Mouse (Mus musculus) liver, embryonic 14.5 days (tissue): ENCODE data around the gene Adgrf3. TPM values are rescaled to one million over a fixed set of nuclear protein-coding genes. Genes with fewer than 3 reads are reported as not detected.

Source experiments
- ATAC-seq: fragments of 200-750 bp; cut with Nextera tagmentation; 2 replicates; pipeline ENCODE4 v1.8.0; 2017; ENCODE audit warnings: moderate number of reproducible peaks, mild to moderate bottlenecking, moderate library complexity; ENCODE audit not compliant: insufficient read depth
- DNase-seq, 3 experiments: peaks; one replicate each; pipeline ENCODE4 v3.0.0-alpha.2; 2012 to 2013; ENCODE audit warnings: low read depth in 3 of 3, low spot score in 3 of 3
- H3K27ac ChIP-seq: fragments of 300-500 bp; sonication (generic); 2 replicates; pipeline ENCODE4 v1.5.1; 2014; ENCODE audit warnings: moderate library complexity, mild to moderate bottlenecking, control low read depth, inconsistent platforms
- H3K27me3 ChIP-seq: fragments of 300-500 bp; sonication (generic); 2 replicates; pipeline ENCODE4 v1.6.1; 2014; ENCODE audit warnings: mild to moderate bottlenecking, low read length, moderate library complexity; ENCODE audit not compliant: control insufficient read depth, insufficient read depth
- H3K36me3 ChIP-seq: fragments of 300-500 bp; sonication (generic); replicated peaks from 2 replicates; pipeline ENCODE4 v1.6.1; 2014; ENCODE audit warnings: low read depth; ENCODE audit not compliant: control insufficient read depth, insufficient read depth
- H3K4me1 ChIP-seq, 2 experiments: fragments of 200-500 bp in 1 of 2; fragments of 300-500 bp in 1 of 2; sonication (generic) in 1 of 2; replicated peaks; 2 replicates each; pipeline ENCODE4 v1.6.1; 2012 to 2014; ENCODE audit warnings: antibody characterized with exemption in 1 of 2, inconsistent platforms in 1 of 2, low read length in 1 of 2; ENCODE audit not compliant: control insufficient read depth in 2 of 2, insufficient read depth in 2 of 2
- H3K4me2 ChIP-seq: fragments of 300-500 bp; sonication (generic); 2 replicates; pipeline ENCODE4 v1.6.1; 2014; ENCODE audit warnings: low read depth, mild to moderate bottlenecking, control low read depth, moderate library complexity
- H3K4me3 ChIP-seq, 2 experiments: fragments of 200-500 bp in 1 of 2; fragments of 300-500 bp in 1 of 2; sonication (generic) in 1 of 2; 2 replicates each; pipeline ENCODE4 v1.5.1; 2012 to 2014; ENCODE audit warnings: low read depth in 2 of 2, low read length in 2 of 2, mild to moderate bottlenecking in 2 of 2, control low read depth in 1 of 2, inconsistent platforms in 1 of 2, moderate library complexity in 1 of 2; ENCODE audit not compliant: insufficient read depth in 1 of 2
- H3K9ac ChIP-seq: fragments of 300-500 bp; sonication (generic); replicated peaks from 2 replicates; pipeline ENCODE4 v1.6.1; 2014; ENCODE audit warnings: mild to moderate bottlenecking, control low read depth, moderate library complexity
- H3K9me3 ChIP-seq: fragments of 300-500 bp; sonication (generic); 2 replicates; pipeline ENCODE4 v1.6.1; 2016; ENCODE audit warnings: low read length, mixed read lengths; ENCODE audit not compliant: control insufficient read depth
- CTCF ChIP-seq: IDR thresholded peaks from 2 replicates; pipeline ENCODE4 v1.5.1; 2016; ENCODE audit warnings: antibody characterized with exemption, low read depth, control low read depth
- EP300 ChIP-seq: IDR thresholded peaks from 2 replicates; pipeline ENCODE4 v1.6.1; 2016; ENCODE audit warnings: antibody characterized with exemption, low read depth
- WGBS: fragments of 180-500 bp; shearing (Covaris S2); extraction: QIAGEN DNeasy Blood & Tissue Kit; methylation state at CpG from one replicate; pipeline ENCODE4 v1.1.7; 2014; ENCODE audit not compliant: insufficient replicate concordance; 5-methylcytosine and 5-hydroxymethylcytosine counted together
- polyA plus RNA-seq, 2 experiments: library from polyadenylated mRNA; depleted of rRNA in 1 of 2; stranded (reverse) in 1 of 2; unstranded in 1 of 2; fragments of >200 nt; fragmentation: Nextera tagmentation in 1 of 2; extraction: Ambion mirVana in 1 of 2; gene quantifications; 2 replicates each; pipeline versions ENCODE4 v1.2.1 to v1.2.3; 2012 to 2014

Gene Adgrf3
- polyA plus RNA-seq, 2 experiments: 0.01 TPM; not detected in 1

DNA sequence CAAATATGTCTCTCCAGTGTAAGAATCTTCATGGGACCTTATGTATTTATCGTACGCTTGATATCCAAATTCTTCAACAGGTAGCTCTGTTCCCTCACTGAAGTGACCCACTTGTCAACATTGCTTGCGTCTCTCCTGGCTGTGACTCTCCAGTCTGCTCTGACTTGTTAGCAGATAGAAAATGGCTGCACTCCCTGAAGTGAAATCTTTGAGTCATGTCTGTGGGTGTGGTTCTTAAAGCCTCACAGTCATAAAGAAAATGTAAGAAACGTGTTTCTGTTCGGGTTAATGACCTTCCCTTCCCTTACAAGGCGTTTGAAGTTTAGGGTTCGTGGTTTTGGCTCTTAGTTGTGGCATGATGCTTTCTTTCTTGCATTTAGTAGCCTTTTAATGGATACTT is 35.0 kb upstream of the Adgrf3 start:
- Histone ChIP-seq H3K9me3 (no peaks in the 10 kb centered on the region), H3K4me1 (peaks cover 18 to 30% of the 10 kb centered on the region in 2 experiments), H3K27me3 (no peaks in the 10 kb centered on the region), H3K36me3 (no peaks in the 10 kb centered on the region; the same call in 1 of the 2 replicates), H3K4me2 (peak overlapping the region; percentile 9; the same call in 1 of the 2 replicates), H3K9ac (no peak overlapping the region), H3K4me3 (no peak overlapping the region), H3K27ac (no peak overlapping the region; the same call in none of the 2 replicates)
- no peak for DNase-seq
- WGBS: 52% methylated on average over 7 of the region's 7 CpGs
- TF ChIP-seq CTCF (no peak), EP300 (no peak)
- no peak; the same call in 1 of the 2 replicates for ATAC-seq

DNA sequence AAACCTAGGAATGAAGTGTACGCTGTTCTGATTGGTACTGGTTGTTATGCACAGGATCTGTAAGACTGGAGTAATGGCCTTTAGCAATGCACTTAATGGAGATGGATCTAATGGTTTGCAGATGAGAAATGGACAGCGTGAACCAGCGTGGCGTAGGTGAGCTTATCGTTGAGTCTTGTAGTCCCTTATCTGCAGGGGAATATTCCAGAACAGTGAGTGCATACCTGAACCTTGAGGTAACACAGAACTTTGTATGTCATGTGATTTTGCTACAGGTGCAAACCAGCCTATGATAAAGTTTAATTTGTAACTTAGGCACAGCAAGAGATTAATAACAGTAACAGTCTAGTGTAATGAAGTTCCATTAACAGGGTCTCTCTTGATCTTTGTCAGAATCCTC is 33.0 kb upstream of the Adgrf3 start:
- WGBS: 85% methylated on average over 5 of the region's 5 CpGs
- peaks cover 28 to 30% of the 10 kb centered on the region in 2 experiments for H3K4me1 ChIP-seq
- no peaks in the 10 kb centered on the region for H3K27me3 ChIP-seq
- no peak overlapping the region for H3K27ac ChIP-seq
- H3K4me2 ChIP-seq: no peak overlapping the region
- no peak overlapping the region for H3K9ac ChIP-seq
- no peak overlapping the region for H3K4me3 ChIP-seq
- DNase-seq: no peak
- no peaks in the 10 kb centered on the region for H3K9me3 ChIP-seq
- no peak for ATAC-seq
- H3K36me3 ChIP-seq: no peaks in the 10 kb centered on the region; the same call in 1 of the 2 replicates
- TF ChIP-seq EP300 (no peak), CTCF (no peak)

DNA sequence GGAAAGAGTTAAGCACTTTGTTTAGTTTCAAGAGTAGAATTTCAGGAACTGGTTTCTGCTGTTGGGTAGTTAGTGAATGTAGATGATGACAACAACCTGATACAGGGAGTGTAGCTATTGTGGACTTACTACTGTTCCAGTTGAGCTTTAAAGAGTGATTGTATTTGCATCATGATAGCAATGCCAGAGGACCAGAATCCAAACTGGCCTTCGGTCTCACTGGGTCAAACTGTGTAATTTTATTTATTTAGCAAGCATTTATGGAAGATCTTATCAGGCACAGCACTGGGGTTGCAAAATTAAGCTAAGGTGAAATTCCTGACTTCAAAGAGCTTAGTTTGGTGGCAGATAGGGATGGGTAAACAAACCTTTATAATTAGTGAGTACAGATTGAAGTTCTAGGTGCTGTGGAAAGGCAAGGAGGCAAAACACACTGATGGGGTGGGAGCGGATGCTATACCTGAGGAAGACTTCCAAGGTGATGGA is 30.2 kb upstream of the Adgrf3 start:
- WGBS: 72% methylated on average over 2 of the region's 2 CpGs
- no peaks in the 10 kb centered on the region for H3K27me3 ChIP-seq
- H3K9me3 ChIP-seq: no peaks in the 10 kb centered on the region
- H3K4me3 ChIP-seq: no peak overlapping the region
- DNase-seq (no peak), ATAC-seq (no peak)
- no peak overlapping the region for H3K27ac ChIP-seq
- H3K4me1 ChIP-seq: peaks cover 27 to 29% of the 10 kb centered on the region in 2 experiments
- H3K4me2 ChIP-seq: peak overlapping the region; percentile 18; the same call in 1 of the 2 replicates
- H3K36me3 ChIP-seq: no peaks in the 10 kb centered on the region; the same call in 1 of the 2 replicates
- no peak overlapping the region for H3K9ac ChIP-seq
- TF ChIP-seq CTCF: no peak
- no peak for TF ChIP-seq EP300

DNA sequence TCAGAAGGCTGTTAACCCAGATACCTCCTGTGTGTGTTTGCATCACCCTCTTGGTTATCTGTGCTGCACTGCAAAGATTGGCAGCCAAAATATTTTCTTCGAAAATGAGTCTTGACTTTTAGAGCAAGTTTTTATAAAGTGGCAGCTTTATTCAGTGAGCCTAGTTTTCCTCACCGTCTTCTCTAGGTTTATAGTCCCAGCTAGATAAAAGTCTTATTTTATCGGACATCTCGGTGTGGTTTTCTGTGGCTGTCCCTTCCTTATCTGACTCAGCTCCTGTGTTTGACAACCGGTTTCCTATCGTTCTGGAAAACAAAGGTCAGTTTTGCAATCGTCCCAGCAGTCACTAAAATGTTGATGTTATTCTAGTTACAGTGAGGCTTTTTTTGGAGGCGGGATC is 28.5 kb upstream of the Adgrf3 start:
- peak overlapping the region; percentile 91 for H3K4me2 ChIP-seq
- peaks cover 21 to 24% of the 10 kb centered on the region in 2 experiments for H3K4me1 ChIP-seq
- peak overlapping the region; percentile 44 to 69 for H3K4me3 ChIP-seq
- H3K36me3 ChIP-seq: no peaks in the 10 kb centered on the region; the same call in 1 of the 2 replicates
- DNase-seq (peak in 2 of 3 experiments; percentile 25 to 42), ATAC-seq (no peak)
- no peaks in the 10 kb centered on the region for H3K9me3 ChIP-seq
- no peaks in the 10 kb centered on the region for H3K27me3 ChIP-seq
- peak overlapping the region; percentile 55 for H3K27ac ChIP-seq
- TF ChIP-seq CTCF (no peak), EP300 (no peak)
- H3K9ac ChIP-seq: peak overlapping the region; percentile 77
- WGBS: 5% methylated on average over 8 of the region's 8 CpGs

DNA sequence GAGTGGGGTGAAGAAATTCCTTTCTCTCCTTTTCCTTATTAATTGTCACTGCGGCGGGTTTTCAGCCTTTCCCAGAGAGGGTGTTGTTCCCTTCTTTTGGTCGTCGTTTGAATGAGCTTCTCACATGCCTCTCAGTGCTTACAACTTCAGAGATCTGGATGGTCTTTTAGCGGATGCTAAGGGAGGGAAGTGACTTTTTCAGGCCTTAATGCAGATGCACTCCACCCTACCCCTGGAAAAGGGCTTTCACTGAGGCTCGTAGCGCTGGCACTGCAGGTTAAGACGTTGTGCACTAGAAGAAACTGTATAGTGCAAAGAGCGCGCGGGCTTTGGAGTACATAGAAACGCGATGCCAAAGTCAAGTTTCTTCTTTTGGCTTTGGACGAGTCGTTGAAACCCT is 27.5 kb upstream of the Adgrf3 start:
- no peaks in the 10 kb centered on the region for H3K9me3 ChIP-seq
- TF ChIP-seq CTCF: no peak
- TF ChIP-seq EP300: no peak
- H3K27me3 ChIP-seq: no peaks in the 10 kb centered on the region
- peak overlapping the region; percentile 69 to 78 for H3K4me3 ChIP-seq
- peak overlapping the region; percentile 91 for H3K4me2 ChIP-seq
- peak overlapping the region; percentile 77 for H3K9ac ChIP-seq
- WGBS: 2% methylated on average over 15 of the region's 15 CpGs
- H3K27ac ChIP-seq: peak overlapping the region; percentile 55
- H3K36me3 ChIP-seq: no peaks in the 10 kb centered on the region
- ATAC-seq (no peak), DNase-seq (peak in 2 of 3 experiments; percentile 24 to 33)
- H3K4me1 ChIP-seq: peaks cover 21 to 24% of the 10 kb centered on the region in 2 experiments
